Mouse (Mus musculus) CH12.LX (cell line): ENCODE measurements around the gene Myo19. TPM values are rescaled to one million over a fixed set of nuclear protein-coding genes. Genes with fewer than 3 reads are reported as not detected.

Experiments used
- DNase-seq: peaks from one replicate; pipeline ENCODE4 v3.0.0-alpha.2; 2013; ENCODE audit errors: extremely low read depth
- H3K27ac ChIP-seq: 2 replicates; pipeline ENCODE4 v1.5.1; 2012; ENCODE audit warnings: low read depth, mild to moderate bottlenecking, control low read depth, moderate library complexity; ENCODE audit not compliant: insufficient read depth
- H3K27me3 ChIP-seq: replicated peaks from 2 replicates; pipeline ENCODE3; 2012; ENCODE audit warnings: inconsistent platforms
- H3K36me3 ChIP-seq, 2 experiments: replicated peaks in 1 of 2; 2 replicates each; pipeline versions ENCODE3 to v1.6.1; 2012; ENCODE audit warnings: inconsistent platforms in 1 of 2, low read length in 1 of 2, mild to moderate bottlenecking in 1 of 2, mixed read lengths in 1 of 2, moderate library complexity in 1 of 2; ENCODE audit not compliant: control insufficient read depth in 1 of 2, insufficient read depth in 1 of 2
- H3K4me1 ChIP-seq, 2 experiments: 2 replicates each; pipeline ENCODE4 v1.6.1; 2012; ENCODE audit warnings: inconsistent platforms in 1 of 2, moderate library complexity in 1 of 2; ENCODE audit not compliant: insufficient read depth in 2 of 2, control insufficient read depth in 1 of 2
- H3K4me2 ChIP-seq: 2 replicates; pipeline ENCODE4 v1.6.1; 2012; ENCODE audit warnings: low read depth, mild to moderate bottlenecking, control low read depth; ENCODE audit not compliant: poor library complexity, insufficient read depth, severe bottlenecking
- H3K4me3 ChIP-seq, 3 experiments: fragments of 150-350 bp in 1 of 3; sonication (generic) in 1 of 3; replicated peaks in 1 of 3; 2 replicates each; pipeline versions ENCODE3 to v1.5.1; 2011 to 2012; ENCODE audit warnings: low read depth in 2 of 3, low read length in 2 of 3, mild to moderate bottlenecking in 2 of 3, moderate library complexity in 2 of 3, control low read depth in 1 of 3, improper control_type of control experiment in 1 of 3, inconsistent platforms in 1 of 3, mixed read lengths in 1 of 3; ENCODE audit not compliant: poor library complexity in 1 of 3
- H3K79me2 ChIP-seq: replicated peaks from 2 replicates; pipeline ENCODE4 v1.6.1; 2012; ENCODE audit warnings: mild to moderate bottlenecking, moderate library complexity; ENCODE audit not compliant: control insufficient read depth, poor library complexity, insufficient read depth, severe bottlenecking; ENCODE audit errors: extremely low read depth
- H3K9ac ChIP-seq: 2 replicates; pipeline ENCODE4 v1.6.1; 2012; ENCODE audit warnings: low read depth, mild to moderate bottlenecking, control low read depth, moderate library complexity; ENCODE audit not compliant: insufficient read depth
- H3K9me3 ChIP-seq: replicated peaks from 2 replicates; pipeline ENCODE3; 2012; ENCODE audit warnings: low read length, inconsistent platforms, mixed read lengths
- BHLHE40 ChIP-seq: IDR thresholded peaks from 2 replicates; pipeline ENCODE4 v1.6.1; 2011; ENCODE audit warnings: mild to moderate bottlenecking, low read depth, low read length, improper control_type of control experiment
- CHD1 ChIP-seq: IDR thresholded peaks from 2 replicates; pipeline ENCODE4 v1.6.1; 2012; ENCODE audit warnings: low read depth, low read length, improper control_type of control experiment, inconsistent platforms
- CHD2 ChIP-seq: IDR thresholded peaks from 2 replicates; pipeline ENCODE4 v1.6.1; 2011; ENCODE audit warnings: low read length, improper control_type of control experiment
- CTCF ChIP-seq, 2 experiments: IDR thresholded peaks in 1 of 2; conservative IDR thresholded peaks in 1 of 2; 2 replicates each; pipeline ENCODE4 v1.5.1; 2011 to 2012; ENCODE audit warnings: low read depth in 2 of 2, low read length in 2 of 2, improper control_type of control experiment in 1 of 2, inconsistent platforms in 1 of 2, mild to moderate bottlenecking in 1 of 2, moderate library complexity in 1 of 2
- ETS1 ChIP-seq: conservative IDR thresholded peaks from 2 replicates; pipeline ENCODE4 v1.6.1; 2012; ENCODE audit warnings: low read depth, mild to moderate bottlenecking, inconsistent platforms, low read length, improper control_type of control experiment, moderate library complexity
- GABPA ChIP-seq: IDR thresholded peaks from 2 replicates; pipeline ENCODE4 v1.6.1; 2012; ENCODE audit warnings: low read depth, low read length, improper control_type of control experiment, inconsistent platforms; ENCODE audit not compliant: insufficient replicate concordance
- HCFC1 ChIP-seq: IDR thresholded peaks from 2 replicates; pipeline ENCODE4 v1.6.1; 2012; ENCODE audit warnings: low read depth, mild to moderate bottlenecking, inconsistent platforms, low read length, improper control_type of control experiment
- JUN ChIP-seq: IDR thresholded peaks from 2 replicates; pipeline ENCODE4 v1.6.1; 2011; ENCODE audit warnings: low read depth, mild to moderate bottlenecking, low read length, improper control_type of control experiment, moderate library complexity; ENCODE audit not compliant: insufficient read depth
- MAFK ChIP-seq: IDR thresholded peaks from 2 replicates; pipeline ENCODE4 v1.6.1; 2011; ENCODE audit warnings: low read length, improper control_type of control experiment; ENCODE audit not compliant: insufficient replicate concordance
- MAX ChIP-seq: IDR thresholded peaks from 2 replicates; pipeline ENCODE4 v1.6.1; 2011; ENCODE audit warnings: low read length, improper control_type of control experiment
- MAZ ChIP-seq: IDR thresholded peaks from 2 replicates; pipeline ENCODE4 v1.6.1; 2012; ENCODE audit warnings: low read depth, mild to moderate bottlenecking, inconsistent platforms, low read length, improper control_type of control experiment, moderate library complexity
- MXI1 ChIP-seq: IDR thresholded peaks from 2 replicates; pipeline ENCODE4 v1.6.1; 2011; ENCODE audit warnings: mild to moderate bottlenecking, low read depth, low read length, improper control_type of control experiment
- MYC ChIP-seq: IDR thresholded peaks from 2 replicates; pipeline ENCODE4 v1.6.1; 2011; ENCODE audit warnings: low read depth, mild to moderate bottlenecking, improper control_type of control experiment, low read length
- NELFE ChIP-seq: IDR thresholded peaks from 2 replicates; pipeline ENCODE4 v1.6.1; 2011; ENCODE audit warnings: low read depth, low read length, improper control_type of control experiment
- RAD21 ChIP-seq: IDR thresholded peaks from 2 replicates; pipeline ENCODE4 v1.6.1; 2011; ENCODE audit warnings: low read depth, mild to moderate bottlenecking, low read length, improper control_type of control experiment, moderate library complexity
- SMC3 ChIP-seq: IDR thresholded peaks from 2 replicates; pipeline ENCODE4 v1.6.1; 2011; ENCODE audit warnings: low read depth, low read length, improper control_type of control experiment
- UBTF ChIP-seq: IDR thresholded peaks from 2 replicates; pipeline ENCODE4 v1.6.1; 2012; ENCODE audit warnings: low read depth, mild to moderate bottlenecking, inconsistent platforms, low read length, improper control_type of control experiment, moderate library complexity
- USF2 ChIP-seq: conservative IDR thresholded peaks from 2 replicates; pipeline ENCODE4 v1.6.1; 2011; ENCODE audit warnings: low read depth, low read length, improper control_type of control experiment
- ZNF384 ChIP-seq: IDR thresholded peaks from 2 replicates; pipeline ENCODE4 v1.6.1; 2012; ENCODE audit warnings: low read depth, low read length, improper control_type of control experiment, inconsistent platforms
- dilution Hi-C: fragments of 300-500 bp; cut with MboI; formaldehyde crosslinking; loops from 2 replicates; pipeline ENCODE4 v1.14.3; 2020; ENCODE audit warnings: low sequenced_read_pairs; ENCODE audit not compliant: extremely low pct_unique_long_range_greater_than_20kb, extremely low pct_ligation_motif_present
- in situ Hi-C: fragments of 300-500 bp; cut with MboI; formaldehyde crosslinking; loops from 3 replicates; pipeline ENCODE4 v1.14.3; 2019; ENCODE audit warnings: low sequenced_read_pairs, low pct_ligation_motif_present, low pct_unique_long_range_greater_than_20kb, mixed read lengths
- polyA plus RNA-seq: library from polyadenylated mRNA; unstranded; fragments of >175 nt; gene quantifications from 2 replicates; pipeline ENCODE4 v1.2.1, GENCODE M21; 2012; ENCODE audit warnings: low read depth; ENCODE audit not compliant: insufficient read length
- total RNA-seq, 2 experiments: library from RNA; depleted of rRNA; stranded (reverse); fragments of 300-350 nt in 1 of 2; fragments of >200 nt in 1 of 2; gene quantifications; 2 replicates each; pipeline ENCODE4 v1.2.3; 2012 to 2014

The Myo19 gene
- total and polyA plus RNA-seq, 3 experiments: 8.0 to 27.1 (median 9.1) TPM

GRCm38 (mm10) chr11:84910411-84910810 is 30.5 kb downstream of the Myo19 start:
- H3K9me3 ChIP-seq: no peaks in the 10 kb centered on the region
- in situ Hi-C loops: loop anchor here (10.0 kb wide), 1 partner anchor 344 kb away; no protein-coding TSS in a partner anchor
- peaks cover 14% of the 10 kb centered on the region for H3K79me2 ChIP-seq
- dilution Hi-C loops: no loop called here
- no peak overlapping the region for H3K4me2 ChIP-seq
- DNase-seq: no peak
- peaks cover 0 to 19% of the 10 kb centered on the region in 2 experiments; a peak in 2 of 4 replicates for H3K4me1 ChIP-seq
- TF ChIP-seq CHD2 (no peak), MXI1 (no peak), MAX (no peak), GABPA (no peak), BHLHE40 (no peak), ETS1 (no peak), MAFK (no peak), NELFE (no peak), MAZ (no peak), MYC (no peak), USF2 (no peak), RAD21 (no peak), ZNF384 (no peak), CTCF (conservative IDR thresholded peaks at IDR 0.05 in 1 of 2, IDR thresholded peaks at IDR 0.05 in 1 of 2; ENCODE audit: low read depth in 2 of 2, low read length in 2 of 2) (no peak), SMC3 (no peak), JUN (no peak), CHD1 (no peak), UBTF (no peak), HCFC1 (no peak)
- H3K9ac ChIP-seq: no peak overlapping the region
- no peaks in the 10 kb centered on the region for H3K27me3 ChIP-seq
- no peak overlapping the region for H3K27ac ChIP-seq
- peaks cover 73 to 88% of the 10 kb centered on the region in 2 experiments for H3K36me3 ChIP-seq
- H3K4me3 ChIP-seq: no peak overlapping the region

DNA sequence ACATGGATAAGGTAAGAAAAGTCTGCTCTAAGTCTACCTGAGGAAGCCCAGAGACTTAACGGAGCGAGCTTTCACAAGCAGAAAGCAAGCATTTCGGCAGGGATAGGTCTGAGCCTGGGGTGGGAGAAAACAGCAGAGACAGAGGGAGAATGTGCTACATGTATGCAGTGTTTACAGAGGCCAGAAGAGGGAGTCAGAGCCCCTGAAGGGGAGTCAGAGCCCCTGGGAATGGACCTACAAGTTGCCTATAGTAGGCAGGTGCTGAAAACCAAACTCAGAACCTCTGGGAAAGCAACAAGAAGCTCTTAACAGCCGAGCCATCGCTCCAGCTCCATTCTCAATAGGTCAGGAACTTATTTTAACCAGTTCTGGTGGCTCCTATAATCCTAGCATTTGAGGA is 34.7 kb downstream of the Myo19 start:
- peaks cover 21% of the 10 kb centered on the region for H3K79me2 ChIP-seq
- TF ChIP-seq GABPA (no peak), CTCF (conservative IDR thresholded peaks at IDR 0.05 in 1 of 2, IDR thresholded peaks at IDR 0.05 in 1 of 2; ENCODE audit: low read depth in 2 of 2, low read length in 2 of 2) (peak in 1 of 2 experiments; percentile 46; a peak in 2 of 4 replicates)
- TF ChIP-seq, all 38 proteins: peak for 1
- Histone ChIP-seq H3K9me3 (no peaks in the 10 kb centered on the region), H3K27me3 (peaks cover 1% of the 10 kb centered on the region), H3K4me1 (peaks cover 6 to 37% of the 10 kb centered on the region in 2 experiments; a peak in 3 of 4 replicates), H3K4me3 (no peak overlapping the region), H3K4me2 (peak overlapping the region; percentile 96; the same call in 1 of the 2 replicates), H3K27ac (no peak overlapping the region), H3K36me3 (peaks cover 36 to 46% of the 10 kb centered on the region in 2 experiments), H3K9ac (no peak overlapping the region)
- in situ Hi-C loops: loop anchor here (5.0 to 10.0 kb wide), 4 partner anchors 37 to 340 kb away; no protein-coding TSS in a partner anchor
- peak; percentile 35 for DNase-seq
- dilution Hi-C loops: no loop called here
